Mouse (Mus musculus) gastrocnemius, adult 18-20 months (tissue): Measurements from ENCODE around the gene Rftn1. TPM values are rescaled to one million over a fixed set of nuclear protein-coding genes. Genes with fewer than 3 reads are reported as not detected.
A peak's percentile ranks its signal among the peaks of the same experiment; 100 is the strongest.

Experiments
- DNase-seq: peaks from one replicate; pipeline ENCODE4 v3.0.0; 2021; ENCODE audit warnings: low spot score
- total RNA-seq, 2 experiments: library from RNA; stranded (reverse); gene quantifications; 2 replicates each; pipeline ENCODE4 v1.2.3; 2021

Rftn1 gene
- total RNA-seq, 2 experiments from 2014 or later, result 10.3 to 10.6 TPM

GRCm38 (mm10) chr17:50031548-50032491, 158.7 kb downstream of the Rftn1 start:
- no peak for DNase-seq

GRCm38 (mm10) chr17:50025651-50026050, 164.8 kb downstream of the Rftn1 start:
- DNase-seq, result no peak

GRCm38 (mm10) chr17:50025173-50025626, 165.3 kb downstream of the Rftn1 start:
- DNase-seq, result peak; percentile 35

DNA sequence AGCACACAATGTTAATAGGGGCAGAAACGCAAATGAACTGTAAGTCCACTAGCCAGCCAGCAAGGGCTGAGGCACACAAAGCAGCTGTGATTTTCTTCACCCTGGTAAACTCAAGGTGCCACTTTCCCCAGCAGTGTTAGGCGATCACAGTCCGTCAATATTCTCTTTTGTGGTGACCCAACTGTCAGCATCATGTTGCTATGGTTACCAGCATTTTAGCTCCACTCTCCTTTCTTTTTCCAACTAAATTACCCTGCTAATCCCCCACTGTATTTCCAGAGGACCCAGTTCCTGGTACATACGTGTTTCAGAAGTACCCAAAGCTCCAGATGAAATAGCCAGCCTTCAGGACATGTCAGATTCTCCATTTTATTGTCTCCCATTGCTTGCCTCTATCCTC, 169.1 kb downstream of the Rftn1 start:
- DNase-seq, result no peak

GRCm38 (mm10) chr17:50020211-50021001, 170.1 kb downstream of the Rftn1 start:
- DNase-seq, result no peak

GRCm38 (mm10) chr17:50019819-50020210, 170.7 kb downstream of the Rftn1 start:
- no peak for DNase-seq

- DNase-seq, result no peak
These were observed 171.4 kb downstream of the Rftn1 start for GRCm38 (mm10) chr17:50019090-50019489.

DNA sequence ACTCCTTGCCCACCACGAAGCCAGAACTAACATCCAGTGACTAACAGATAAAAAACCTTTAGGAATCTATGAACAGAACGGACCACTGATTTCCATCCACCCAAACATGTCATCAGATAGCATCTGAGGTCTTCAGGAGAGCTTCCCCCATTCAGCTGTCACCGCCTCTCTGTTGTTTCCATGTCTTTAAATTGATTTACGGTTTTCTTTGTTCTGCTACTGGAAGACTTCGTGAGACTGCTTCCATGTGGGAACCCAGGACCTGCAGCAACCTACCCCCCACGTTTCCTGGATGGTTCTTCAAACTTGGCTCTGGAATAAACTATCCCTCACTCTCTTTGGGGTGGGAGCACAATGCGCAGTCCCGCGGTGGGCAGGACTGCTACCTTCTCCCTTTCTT, 175.8 kb downstream of the Rftn1 start:
- DNase-seq, result no peak

GRCm38 (mm10) chr17:50013848-50014247, 176.6 kb downstream of the Rftn1 start:
- no peak for DNase-seq

DNA sequence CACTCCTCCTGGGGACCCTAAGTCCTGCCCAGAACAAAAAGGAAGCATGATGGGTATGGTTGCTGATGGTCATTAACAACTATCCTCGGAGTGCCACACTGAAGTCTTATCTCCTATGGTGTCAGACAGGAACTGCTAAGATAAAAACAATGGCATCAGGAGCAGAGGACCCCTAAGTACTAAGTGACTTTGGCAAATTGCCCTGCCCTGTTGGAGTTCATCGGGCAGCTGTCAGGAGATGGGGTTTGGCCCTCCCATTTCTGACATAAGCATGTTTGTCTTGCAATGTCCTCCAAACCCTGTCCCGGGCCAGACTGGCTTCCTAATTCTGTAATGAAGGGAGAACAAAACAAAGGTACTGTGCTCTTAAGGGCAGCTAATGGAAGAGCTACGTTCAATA, 180.4 kb downstream of the Rftn1 start:
- DNase-seq, result no peak

GRCm38 (mm10) chr17:50006721-50007351, 183.6 kb downstream of the Rftn1 start:
- DNase-seq, result no peak

GRCm38 (mm10) chr17:50006338-50006720, 184.1 kb downstream of the Rftn1 start:
- no peak for DNase-seq

GRCm38 (mm10) chr17:50003156-50003555, 187.3 kb downstream of the Rftn1 start:
- no peak for DNase-seq

DNA sequence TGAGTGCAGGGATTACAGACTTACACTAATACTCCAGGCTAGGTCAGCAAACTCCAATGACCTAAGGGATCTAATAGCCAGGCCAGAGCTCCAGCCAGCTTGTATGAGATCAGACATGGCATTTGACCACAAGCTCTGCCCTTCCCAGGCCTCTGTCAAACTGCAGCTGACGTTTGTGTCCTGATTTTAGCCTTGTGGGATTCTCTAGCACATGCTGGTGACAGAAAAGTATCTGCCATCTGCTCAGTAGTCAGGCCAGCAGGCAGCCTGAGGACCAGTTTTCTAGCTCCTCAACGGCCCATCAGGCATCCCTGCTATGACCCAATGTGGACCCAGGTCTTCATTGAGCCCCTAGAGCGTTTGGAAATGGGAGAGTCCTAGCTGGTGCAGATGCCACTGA, 188.3 kb downstream of the Rftn1 start:
- DNase-seq, result peak; percentile 70

GRCm38 (mm10) chr17:50001754-50002153, 188.7 kb downstream of the Rftn1 start:
- no peak for DNase-seq

GRCm38 (mm10) chr17:50000580-50000979, 189.9 kb downstream of the Rftn1 start:
- DNase-seq, result no peak

DNA sequence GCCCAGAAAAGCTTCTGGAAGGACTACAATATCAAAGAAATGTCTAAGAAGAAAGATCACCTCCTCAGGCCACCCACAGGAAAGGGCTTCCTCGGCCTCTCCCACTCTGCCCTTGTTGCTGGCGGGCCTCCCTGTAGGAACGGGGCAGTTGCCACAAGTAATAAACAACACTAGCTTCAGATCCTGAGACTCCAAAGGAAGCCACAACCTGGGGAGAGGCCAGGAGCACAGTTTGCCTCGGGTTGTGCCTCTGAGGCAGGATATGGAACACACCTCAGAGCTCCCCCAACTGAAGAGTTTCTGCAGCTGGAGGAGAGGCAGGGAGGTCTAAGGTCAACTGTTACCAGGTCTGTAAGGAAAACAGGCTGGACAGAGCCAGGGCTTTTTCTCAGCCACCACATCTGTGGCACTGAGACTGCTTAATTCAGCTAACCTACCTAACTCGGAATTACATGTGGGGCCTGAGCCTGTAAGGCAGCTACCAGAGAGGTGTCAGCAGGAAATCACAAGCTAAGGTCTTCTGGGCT, 193.8 kb downstream of the Rftn1 start:
- DNase-seq, result peak; percentile 28

- no peak for DNase-seq
These were observed 194.4 kb downstream of the Rftn1 start for GRCm38 (mm10) chr17:49996097-49996496.

DNA sequence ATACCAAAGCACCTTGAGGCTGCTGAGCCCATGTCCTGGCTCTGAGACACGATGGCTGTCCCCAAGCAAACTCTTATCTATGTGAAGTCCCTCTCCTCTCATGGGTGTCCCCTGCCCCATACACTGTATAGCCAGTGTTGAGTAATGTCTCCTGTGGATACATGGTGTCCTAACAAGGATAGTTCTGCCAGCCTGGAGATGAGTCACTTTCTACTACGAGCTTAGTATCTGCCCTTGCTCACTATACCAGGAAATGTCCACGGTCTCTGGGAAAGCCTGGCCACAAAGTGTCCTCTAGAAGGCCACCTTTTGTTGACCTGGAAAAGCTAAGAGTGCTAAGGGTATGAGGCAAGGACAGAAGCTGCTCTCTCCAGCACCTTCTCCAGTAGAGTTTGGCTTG, 195.2 kb downstream of the Rftn1 start:
- DNase-seq, result no peak

GRCm38 (mm10) chr17:49993631-49994030, 196.8 kb downstream of the Rftn1 start:
- DNase-seq, result no peak
